Mouse (Mus musculus) stomach, postnatal 0 days (tissue): ENCODE results near the gene Fam174b.

Experiments
- CTCF ChIP-seq: IDR thresholded peaks from 2 replicates; pipeline ENCODE4 v1.5.1; 2016; ENCODE audit warnings: antibody characterized with exemption, low read depth, mild to moderate bottlenecking, moderate library complexity
- EP300 ChIP-seq: optimal IDR thresholded peaks from 2 replicates; pipeline ENCODE3; 2016; ENCODE audit warnings: antibody characterized with exemption

GRCm38 (mm10) chr7:73792641-73793040, 52.5 kb downstream of the Fam174b start:
- TF ChIP-seq CTCF: no peak
- no peak for TF ChIP-seq EP300
